ENCODE assay signal across 1 mouse cellular context in the genomic region with DNA sequence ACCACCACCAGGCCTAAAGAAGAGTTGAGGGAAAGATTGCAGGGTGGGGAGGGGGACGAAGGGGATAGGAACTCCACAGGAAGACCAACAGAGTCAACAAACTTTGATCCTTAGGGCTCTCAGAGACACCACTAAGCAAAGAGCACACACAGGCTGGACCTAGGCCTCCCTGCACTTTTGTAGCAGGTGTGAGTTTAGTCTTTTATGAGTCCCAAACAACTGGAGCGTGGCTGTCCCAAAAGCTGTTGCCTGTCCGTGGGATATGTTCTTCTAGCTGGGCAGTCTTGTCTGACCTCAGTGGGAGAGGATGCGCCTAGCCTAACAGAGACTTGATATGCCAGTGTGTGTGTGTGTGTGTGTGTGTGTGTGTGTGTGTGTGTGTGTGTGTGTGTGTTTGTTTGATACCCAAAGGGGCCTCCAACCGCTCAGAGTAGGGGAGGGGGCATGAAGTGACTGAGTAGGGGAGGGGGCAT.
TF ChIP-seq lines count a peak whose summit lies in the region.

No protein-coding gene starts in this region.

TF ChIP-seq in MEL, 35 proteins besides CTCF, POLR2A, EP300 and RAD21 (continued from another document):
- no peak for TF ChIP-seq RCOR1 (IDR thresholded peaks at IDR 0.05; ENCODE audit: low read depth, low read length)
- no peak for TF ChIP-seq USF2 (IDR thresholded peaks at IDR 0.05; ENCODE audit: borderline replicate concordance in 1 of 2, insufficient read depth in 1 of 2, low read depth in 1 of 2, low read length in 2 of 2)
- TF ChIP-seq POLR2AphosphoS2 (IDR thresholded peaks at IDR 0.05; ENCODE audit: low read length), result no peak
- TF ChIP-seq TAL1 (IDR thresholded peaks at IDR 0.05; ENCODE audit: low read length), result no peak
- no peak for TF ChIP-seq ETS1 (IDR thresholded peaks at IDR 0.05; ENCODE audit: low read depth, low read length)
- no peak for TF ChIP-seq ZC3H11A (IDR thresholded peaks at IDR 0.05; ENCODE audit: low read depth, low read length)
- no peak for TF ChIP-seq GABPA (IDR thresholded peaks at IDR 0.05; ENCODE audit: low read depth, low read length)
- TF ChIP-seq ZMIZ1 (IDR thresholded peaks at IDR 0.05; ENCODE audit: low read depth, low read length), result no peak
- no peak for TF ChIP-seq MXI1 (IDR thresholded peaks at IDR 0.05; ENCODE audit: low read depth, low read length)
- no peak for TF ChIP-seq BHLHE40 (IDR thresholded peaks at IDR 0.05; ENCODE audit: borderline replicate concordance, low read depth, low read length)
- TF ChIP-seq NELFE (IDR thresholded peaks at IDR 0.05; ENCODE audit: low read depth, low read length), result no peak
- TF ChIP-seq TCF12 (IDR thresholded peaks at IDR 0.05; ENCODE audit: low read depth, low read length), result no peak
- no peak for TF ChIP-seq CHD2 (IDR thresholded peaks at IDR 0.05; ENCODE audit: low read length)
- TF ChIP-seq USF1 (IDR thresholded peaks at IDR 0.05; ENCODE audit: low read depth, low read length), result no peak
- TF ChIP-seq GATA1 (IDR thresholded peaks at IDR 0.05; ENCODE audit: low read depth, low read length), result no peak
- TF ChIP-seq ZNF384 (IDR thresholded peaks at IDR 0.05; ENCODE audit: low read depth, low read length), result no peak
- TF ChIP-seq ELF1 (IDR thresholded peaks at IDR 0.05; ENCODE audit: low read depth, low read length), result no peak
